Mouse (Mus musculus): ENCODE measurements around the gene Zdhhc19.

The Zdhhc19 gene

GRCm38 (mm10) chr16:32550084-32550483 lies 54.0 kb downstream of the Zdhhc19 start:
- DNase-seq (ENCODE audit: low spot score in 2 of 2): no peak

- DNase-seq (ENCODE audit: low spot score in 2 of 2): no peak
Measured at GRCm38 (mm10) chr16:32550487-32550886, 54.4 kb downstream of the Zdhhc19 start.

GRCm38 (mm10) chr16:32551346-32551747 lies 55.3 kb downstream of the Zdhhc19 start:
- DNase-seq (ENCODE audit: low spot score in 2 of 2): no peak

- no peak for DNase-seq (ENCODE audit: low spot score in 2 of 2)
Measured at GRCm38 (mm10) chr16:32555588-32555987, 59.5 kb downstream of the Zdhhc19 start.

- DNase-seq (ENCODE audit: low spot score in 2 of 2): no peak
Measured at GRCm38 (mm10) chr16:32559493-32559892, 63.4 kb downstream of the Zdhhc19 start.

GRCm38 (mm10) chr16:32563056-32563793 lies 67.2 kb downstream of the Zdhhc19 start:
- DNase-seq (ENCODE audit: low spot score in 2 of 2): no peak

- DNase-seq (ENCODE audit: low spot score in 2 of 2): no peak
Measured at GRCm38 (mm10) chr16:32567282-32567681, 71.2 kb downstream of the Zdhhc19 start.

- DNase-seq (ENCODE audit: low spot score in 2 of 2): no peak
Measured at GRCm38 (mm10) chr16:32568401-32568800, 72.3 kb downstream of the Zdhhc19 start.

GRCm38 (mm10) chr16:32570042-32570441 lies 74.0 kb downstream of the Zdhhc19 start:
- no peak for DNase-seq (ENCODE audit: low spot score in 2 of 2)

GRCm38 (mm10) chr16:32572528-32572927 lies 76.5 kb downstream of the Zdhhc19 start:
- no peak for DNase-seq (ENCODE audit: low spot score in 2 of 2)

GRCm38 (mm10) chr16:32586482-32586881 lies 90.4 kb downstream of the Zdhhc19 start:
- DNase-seq (ENCODE audit: low spot score in 2 of 2): no peak

- DNase-seq (ENCODE audit: low spot score in 2 of 2): no peak
Measured at GRCm38 (mm10) chr16:32588568-32588967, 92.5 kb downstream of the Zdhhc19 start.

- no peak for DNase-seq (ENCODE audit: low spot score in 2 of 2)
Measured at GRCm38 (mm10) chr16:32591521-32591920, 95.5 kb downstream of the Zdhhc19 start.

- no peak for DNase-seq (ENCODE audit: low spot score in 2 of 2)
Measured at GRCm38 (mm10) chr16:32593283-32593805, 97.3 kb downstream of the Zdhhc19 start.

- DNase-seq (ENCODE audit: low spot score in 2 of 2): no peak
Measured at GRCm38 (mm10) chr16:32593916-32594315, 97.9 kb downstream of the Zdhhc19 start.

GRCm38 (mm10) chr16:32594701-32595100 lies 98.6 kb downstream of the Zdhhc19 start:
- DNase-seq (ENCODE audit: low spot score in 2 of 2): no peak

- DNase-seq (ENCODE audit: low spot score in 2 of 2): no peak
Measured at GRCm38 (mm10) chr16:32595142-32595855, 99.2 kb downstream of the Zdhhc19 start.

- DNase-seq (ENCODE audit: low spot score in 2 of 2): no peak
Measured at GRCm38 (mm10) chr16:32597909-32598381, 101.9 kb downstream of the Zdhhc19 start.

- DNase-seq (ENCODE audit: low spot score in 2 of 2): no peak
Measured at GRCm38 (mm10) chr16:32599151-32599550, 103.1 kb downstream of the Zdhhc19 start.

GRCm38 (mm10) chr16:32602193-32602685 lies 106.2 kb downstream of the Zdhhc19 start:
- no peak for DNase-seq (ENCODE audit: low spot score in 2 of 2)

GRCm38 (mm10) chr16:32607562-32608343 lies 111.7 kb downstream of the Zdhhc19 start:
- no peak for DNase-seq (ENCODE audit: low spot score in 2 of 2)

GRCm38 (mm10) chr16:32608344-32608711 lies 112.3 kb downstream of the Zdhhc19 start:
- DNase-seq (ENCODE audit: low spot score in 2 of 2): no peak
